ENCODE assay signal across 29 mouse cellular contexts in the genomic region with DNA sequence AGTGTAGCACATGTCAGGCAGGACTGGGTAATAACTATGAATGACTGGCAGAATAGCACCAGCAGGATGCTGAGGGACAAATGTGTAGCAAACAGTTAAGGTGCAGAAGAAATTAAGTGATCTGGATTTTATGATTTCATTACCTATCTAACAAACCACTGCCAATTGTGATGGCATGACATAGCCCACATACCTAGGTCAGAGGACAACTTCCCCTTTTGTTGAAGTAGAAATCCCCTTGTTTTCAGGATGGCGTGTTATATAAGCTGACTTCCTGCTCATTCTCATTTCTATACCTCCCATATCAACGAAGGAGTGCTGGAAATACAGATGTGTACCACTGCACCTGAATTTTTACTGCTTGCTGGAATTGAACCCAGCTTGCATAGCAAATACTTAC. TPM values are rescaled to one million over a fixed set of nuclear protein-coding genes. Genes with fewer than 3 reads are reported as not detected.
"Had no signal": no experiment of that assay in that cellular context is flagged by ENCODE, and none has a peak within 500 bp of the region (broad histone marks: within the 10 kb centered on the region; RNA-seq: fewer than 3 reads in every experiment).

No protein-coding gene starts in this region.

- DNase-seq: kidney, adult 11 months; kidney, adult 8-10 months; kidney, postnatal 10 days; kidney, postnatal 36 days; layer of hippocampus, postnatal 36 days; liver, embryonic 13.5 days; lung, adult 2 months; thymus, postnatal 25 days had no signal

- H3K9me3 ChIP-seq: kidney, embryonic 15.5 days; liver, embryonic 13.5 days; megakaryocyte, embryonic 14.5 days; midbrain, embryonic 10.5 days; midbrain, embryonic 13.5 days; stomach, embryonic 15.5 days had no signal

- H3K27me3 ChIP-seq: kidney, embryonic 15.5 days; liver, embryonic 13.5 days; megakaryocyte, embryonic 14.5 days; midbrain, embryonic 13.5 days; stomach, embryonic 15.5 days had no signal

- H3K27ac ChIP-seq: kidney, embryonic 15.5 days; left cerebral cortex, adult 2 months; liver, embryonic 13.5 days; macrophage; midbrain, embryonic 10.5 days; midbrain, embryonic 13.5 days; stomach, embryonic 15.5 days had no signal

- H3K9ac ChIP-seq: kidney, embryonic 15.5 days; liver, embryonic 13.5 days; midbrain, embryonic 13.5 days; stomach, embryonic 15.5 days had no signal

- H3K36me3 ChIP-seq: kidney, embryonic 15.5 days; liver, embryonic 13.5 days; midbrain, embryonic 10.5 days; midbrain, embryonic 13.5 days; stomach, embryonic 15.5 days had no signal

- H3K4me2 ChIP-seq: kidney, embryonic 15.5 days; liver, embryonic 13.5 days; midbrain, embryonic 13.5 days; stomach, embryonic 15.5 days had no signal

- H3K4me1 ChIP-seq: kidney, embryonic 15.5 days; liver, embryonic 13.5 days; megakaryocyte, embryonic 14.5 days; midbrain, embryonic 10.5 days; midbrain, embryonic 13.5 days; stomach, embryonic 15.5 days had no signal

- H3K4me3 ChIP-seq: kidney, embryonic 15.5 days; left cerebral cortex, adult 2 months; liver, embryonic 13.5 days; megakaryocyte, embryonic 14.5 days; midbrain, embryonic 10.5 days; midbrain, embryonic 13.5 days; stomach, embryonic 15.5 days had no signal

- ATAC-seq: midbrain, embryonic 13.5 days; midbrain, embryonic 16.5 days had no signal

RNA-seq across cellular contexts. Expression of a gene that starts 10.1 kb away (rescaled TPM):
- total RNA-seq: layer of hippocampus, adult 8-10 months; layer of hippocampus, postnatal 10 days; layer of hippocampus, postnatal 36 days; left cerebral cortex, adult 2 months; left cerebral cortex, postnatal 10 days; left cerebral cortex, postnatal 36 days; liver, adult 2 months had no signal
- polyA plus RNA-seq: kidney, embryonic 15.5 days; limb, embryonic 11.5 days; limb, embryonic 14.5 days; liver, adult 2 months; liver, embryonic 13.5 days; liver, embryonic 16.5 days; lung, adult 2 months; lung, embryonic 16.5 days; macrophage; midbrain, embryonic 10.5 days; midbrain, embryonic 13.5 days; midbrain, embryonic 16.5 days; neural tube, embryonic 11.5 days; neural tube, embryonic 14.5 days; stomach, embryonic 15.5 days; thymus, postnatal 0 days; urinary bladder, adult 2 months had no signal

RNA-seq across cellular contexts. Expression of a gene that starts 14.0 kb away (rescaled TPM):
- total RNA-seq: layer of hippocampus, adult 8-10 months; layer of hippocampus, postnatal 10 days; layer of hippocampus, postnatal 36 days; left cerebral cortex, adult 2 months; left cerebral cortex, postnatal 10 days; left cerebral cortex, postnatal 36 days; liver, adult 2 months had no signal
- polyA plus RNA-seq: kidney, embryonic 15.5 days; limb, embryonic 11.5 days; limb, embryonic 14.5 days; liver, adult 2 months; lung, adult 2 months; lung, embryonic 16.5 days; macrophage; midbrain, embryonic 10.5 days; midbrain, embryonic 13.5 days; midbrain, embryonic 16.5 days; neural tube, embryonic 11.5 days; neural tube, embryonic 14.5 days; stomach, embryonic 15.5 days; thymus, postnatal 0 days; urinary bladder, adult 2 months had no signal

RNA-seq across cellular contexts. Expression of a gene that starts 20.4 kb away (rescaled TPM):
- total RNA-seq: layer of hippocampus, adult 8-10 months; layer of hippocampus, postnatal 10 days; layer of hippocampus, postnatal 36 days; left cerebral cortex, adult 2 months; left cerebral cortex, postnatal 10 days; left cerebral cortex, postnatal 36 days; liver, adult 2 months had no signal
- polyA plus RNA-seq: kidney, embryonic 15.5 days; limb, embryonic 11.5 days; limb, embryonic 14.5 days; liver, adult 2 months; liver, embryonic 13.5 days; liver, embryonic 16.5 days; lung, adult 2 months; lung, embryonic 16.5 days; macrophage; midbrain, embryonic 10.5 days; midbrain, embryonic 13.5 days; midbrain, embryonic 16.5 days; neural tube, embryonic 11.5 days; neural tube, embryonic 14.5 days; stomach, embryonic 15.5 days; thymus, postnatal 0 days; urinary bladder, adult 2 months had no signal

RNA-seq across cellular contexts. Expression of a gene that starts 31.2 kb away (rescaled TPM):
- polyA plus RNA-seq: liver, adult 2 months had no signal

RNA-seq across cellular contexts. Expression of a gene that starts 44.7 kb away (rescaled TPM):
- total RNA-seq: layer of hippocampus, adult 8-10 months; layer of hippocampus, postnatal 10 days; layer of hippocampus, postnatal 36 days; left cerebral cortex, adult 2 months; left cerebral cortex, postnatal 10 days; left cerebral cortex, postnatal 36 days; liver, adult 2 months had no signal
- polyA plus RNA-seq: kidney, embryonic 15.5 days; limb, embryonic 11.5 days; limb, embryonic 14.5 days; liver, adult 2 months; liver, embryonic 13.5 days; liver, embryonic 16.5 days; lung, adult 2 months; lung, embryonic 16.5 days; macrophage; midbrain, embryonic 10.5 days; midbrain, embryonic 13.5 days; midbrain, embryonic 16.5 days; neural tube, embryonic 11.5 days; neural tube, embryonic 14.5 days; stomach, embryonic 15.5 days; thymus, postnatal 0 days; urinary bladder, adult 2 months had no signal
